Mouse (Mus musculus) liver, embryonic 11.5 days (tissue): ENCODE measurements around the gene Rgr. TPM values are rescaled to one million over a fixed set of nuclear protein-coding genes. Genes with fewer than 3 reads are reported as not detected.
"Not testable (repeated sequence)": the region's sequence is repeated elsewhere in the genome, so short reads cannot be mapped to it uniquely, and the experiment has no call there.

Source experiments
- ATAC-seq: fragments of 200-750 bp; cut with Nextera tagmentation; replicated peaks from 2 replicates; pipeline ENCODE4 v1.8.0; 2017; ENCODE audit warnings: moderate number of reproducible peaks, mild to moderate bottlenecking, moderate TSS enrichment, moderate library complexity; ENCODE audit not compliant: low FRiP score
- DNase-seq: peaks from one replicate; pipeline ENCODE4 v3.0.0-alpha.2; 2017; ENCODE audit warnings: low spot score
- H3K27ac ChIP-seq: fragments of 300-500 bp; sonication (generic); 2 replicates; pipeline ENCODE4 v1.5.1; 2014; ENCODE audit warnings: mild to moderate bottlenecking, low read depth, low read length, control low read depth
- H3K27me3 ChIP-seq: fragments of 300-500 bp; sonication (generic); replicated peaks from 2 replicates; pipeline ENCODE4 v1.6.1; 2014; ENCODE audit warnings: low read length, mixed read lengths; ENCODE audit not compliant: control insufficient read depth, insufficient read depth
- H3K36me3 ChIP-seq: fragments of 300-500 bp; sonication (generic); 2 replicates; pipeline ENCODE4 v1.6.1; 2014; ENCODE audit warnings: mild to moderate bottlenecking, low read length, moderate library complexity, mixed read lengths; ENCODE audit not compliant: control insufficient read depth, insufficient read depth
- H3K4me1 ChIP-seq: fragments of 300-500 bp; sonication (generic); replicated peaks from 2 replicates; pipeline ENCODE4 v1.6.1; 2014; ENCODE audit warnings: low read length, mixed read lengths; ENCODE audit not compliant: control insufficient read depth, insufficient read depth
- H3K4me2 ChIP-seq: fragments of 300-500 bp; sonication (generic); 2 replicates; pipeline ENCODE4 v1.6.1; 2014; ENCODE audit warnings: mild to moderate bottlenecking, control low read depth, moderate library complexity
- H3K4me3 ChIP-seq: fragments of 300-500 bp; sonication (generic); 2 replicates; pipeline ENCODE4 v1.5.1; 2014; ENCODE audit warnings: low read depth, low read length, control low read depth
- H3K9ac ChIP-seq: fragments of 300-500 bp; sonication (generic); 2 replicates; pipeline ENCODE4 v1.6.1; 2014; ENCODE audit warnings: low read depth, low read length, control low read depth
- H3K9me3 ChIP-seq: fragments of 300-500 bp; sonication (generic); 2 replicates; pipeline ENCODE4 v1.6.1; 2016; ENCODE audit warnings: low read length, inconsistent platforms, mixed read lengths; ENCODE audit not compliant: control insufficient read depth
- WGBS: fragments of 180-500 bp; shearing (Covaris S2); extraction: QIAGEN DNeasy Blood & Tissue Kit; methylation state at CpG from one replicate; pipeline ENCODE4 v1.1.7; 2014; 5-methylcytosine and 5-hydroxymethylcytosine counted together
- polyA plus RNA-seq: library from polyadenylated mRNA; unstranded; fragments of >200 nt; fragmentation: Nextera tagmentation; extraction: Ambion mirVana; gene quantifications from 2 replicates; pipeline ENCODE4 v1.2.1, GENCODE M21; 2014

Rgr gene
- polyA plus RNA-seq, 1 experiment from 2014 or later, result not detected

GRCm38 (mm10) chr14:37009686-37010085, 39.1 kb downstream of the Rgr start:
- no peak for ATAC-seq
- Histone ChIP-seq H3K4me1 (no peaks in the 10 kb centered on the region), H3K9me3 (no peaks in the 10 kb centered on the region), H3K4me3 (no peak overlapping the region), H3K27me3 (no peaks in the 10 kb centered on the region), H3K9ac (no peak overlapping the region), H3K27ac (no peak overlapping the region), H3K36me3 (no peaks in the 10 kb centered on the region), H3K4me2 (no peak overlapping the region)
- DNase-seq, result no peak
- WGBS, result 79% methylated on average over 2 of the region's 2 CpGs

- no peak for ATAC-seq
- Histone ChIP-seq H3K4me3 (no peak overlapping the region), H3K27me3 (no peaks in the 10 kb centered on the region), H3K27ac (no peak overlapping the region), H3K9me3 (no peaks in the 10 kb centered on the region), H3K36me3 (no peaks in the 10 kb centered on the region), H3K9ac (no peak overlapping the region), H3K4me1 (no peaks in the 10 kb centered on the region), H3K4me2 (no peak overlapping the region)
- 76% methylated on average over 8 of the region's 8 CpGs for WGBS
- DNase-seq, result no peak
Observed at GRCm38 (mm10) chr14:37006489-37006888, 42.3 kb downstream of the Rgr start.

GRCm38 (mm10) chr14:37005865-37006264, 42.9 kb downstream of the Rgr start:
- no peak overlapping the region for H3K4me2 ChIP-seq
- H3K36me3 ChIP-seq, result no peaks in the 10 kb centered on the region
- no peak overlapping the region for H3K4me3 ChIP-seq
- no peak for ATAC-seq
- no peak overlapping the region for H3K9ac ChIP-seq
- H3K4me1 ChIP-seq, result no peaks in the 10 kb centered on the region
- H3K9me3 ChIP-seq, result no peaks in the 10 kb centered on the region
- H3K27ac ChIP-seq, result no peak overlapping the region
- 19% methylated on average over 3 of the region's 3 CpGs for WGBS
- H3K27me3 ChIP-seq, result no peaks in the 10 kb centered on the region
- DNase-seq, result no peak

- no peak for ATAC-seq
- Histone ChIP-seq H3K27ac (no peak overlapping the region), H3K4me1 (no peaks in the 10 kb centered on the region), H3K27me3 (no peaks in the 10 kb centered on the region), H3K9me3 (no peaks in the 10 kb centered on the region), H3K4me2 (no peak overlapping the region), H3K4me3 (no peak overlapping the region), H3K9ac (no peak overlapping the region), H3K36me3 (no peaks in the 10 kb centered on the region)
- no peak for DNase-seq
- WGBS, result 74% methylated on average over 8 of the region's 8 CpGs
Observed at GRCm38 (mm10) chr14:37003431-37004095, 45.2 kb downstream of the Rgr start.

- H3K27ac ChIP-seq, result no peak overlapping the region
- no peaks in the 10 kb centered on the region for H3K36me3 ChIP-seq
- WGBS, result 62% methylated on average over 2 of the region's 2 CpGs
- DNase-seq (no peak), ATAC-seq (no peak)
- H3K4me1 ChIP-seq, result no peaks in the 10 kb centered on the region
- H3K4me3 ChIP-seq, result no peak overlapping the region
- no peaks in the 10 kb centered on the region for H3K27me3 ChIP-seq
- H3K9me3 ChIP-seq, result no peaks in the 10 kb centered on the region
- H3K9ac ChIP-seq, result no peak overlapping the region
- no peak overlapping the region for H3K4me2 ChIP-seq
Observed at GRCm38 (mm10) chr14:37002852-37003251, 45.9 kb downstream of the Rgr start.

GRCm38 (mm10) chr14:37000780-37001179, 48.0 kb downstream of the Rgr start:
- not testable (repeated sequence) for H3K9ac ChIP-seq, ATAC-seq, H3K4me3 ChIP-seq, DNase-seq, H3K36me3 ChIP-seq, H3K27ac ChIP-seq, H3K4me2 ChIP-seq, H3K27me3 ChIP-seq, H3K4me1 ChIP-seq, H3K9me3 ChIP-seq
- WGBS, result 66% methylated on average over 6 of the region's 6 CpGs

- H3K9ac ChIP-seq, result no peak overlapping the region
- no peak for DNase-seq
- no peak overlapping the region for H3K27ac ChIP-seq
- no peak for ATAC-seq
- H3K9me3 ChIP-seq, result no peaks in the 10 kb centered on the region
- H3K4me1 ChIP-seq, result no peaks in the 10 kb centered on the region
- H3K36me3 ChIP-seq, result no peaks in the 10 kb centered on the region
- H3K27me3 ChIP-seq, result no peaks in the 10 kb centered on the region
- no peak overlapping the region for H3K4me3 ChIP-seq
- no peak overlapping the region for H3K4me2 ChIP-seq
Observed at GRCm38 (mm10) chr14:36989784-36990183, 59.0 kb downstream of the Rgr start.

- Histone ChIP-seq H3K4me3 (no peak overlapping the region), H3K4me2 (no peak overlapping the region), H3K4me1 (no peaks in the 10 kb centered on the region), H3K27ac (no peak overlapping the region), H3K36me3 (no peaks in the 10 kb centered on the region), H3K9me3 (no peaks in the 10 kb centered on the region), H3K27me3 (no peaks in the 10 kb centered on the region), H3K9ac (no peak overlapping the region)
- 80% methylated on average over 3 of the region's 3 CpGs for WGBS
- DNase-seq (no peak), ATAC-seq (no peak)
Observed at GRCm38 (mm10) chr14:36985693-36986092, 63.1 kb downstream of the Rgr start.
